Mouse (Mus musculus): ENCODE measurements around the gene 0610030E20Rik.

0610030E20Rik gene

GRCm38 (mm10) chr6:72347166-72347941 lies at the start of gene 0610030E20Rik:
TSS of gene 0610030E20Rik (plus strand) at chr6:72347317.
- peak; percentile 83 for DNase-seq

- no peak for DNase-seq
Observed at GRCm38 (mm10) chr6:72297825-72298224, 49.3 kb upstream of the 0610030E20Rik start.

- no peak for DNase-seq
Observed at GRCm38 (mm10) chr6:72302349-72302925, 44.7 kb upstream of the 0610030E20Rik start.

- DNase-seq: no peak
Observed at GRCm38 (mm10) chr6:72303510-72303909, 43.6 kb upstream of the 0610030E20Rik start.

GRCm38 (mm10) chr6:72312198-72312597 lies 34.9 kb upstream of the 0610030E20Rik start:
- DNase-seq: no peak

- no peak for DNase-seq
Observed at GRCm38 (mm10) chr6:72313124-72313867, 33.8 kb upstream of the 0610030E20Rik start.

- DNase-seq: no peak
Observed at GRCm38 (mm10) chr6:72315384-72315783, 31.7 kb upstream of the 0610030E20Rik start.

- DNase-seq: no peak
Observed at GRCm38 (mm10) chr6:72316044-72316443, 31.1 kb upstream of the 0610030E20Rik start.

- no peak for DNase-seq
Observed at GRCm38 (mm10) chr6:72318440-72318839, 28.7 kb upstream of the 0610030E20Rik start.

GRCm38 (mm10) chr6:72319019-72319418 lies 28.1 kb upstream of the 0610030E20Rik start:
- no peak for DNase-seq

- no peak for DNase-seq
Observed at GRCm38 (mm10) chr6:72322936-72323335, 24.2 kb upstream of the 0610030E20Rik start.

- DNase-seq: no peak
Observed at GRCm38 (mm10) chr6:72323786-72324508, 23.2 kb upstream of the 0610030E20Rik start.

GRCm38 (mm10) chr6:72326274-72326673 lies 20.8 kb upstream of the 0610030E20Rik start:
- no peak for DNase-seq

GRCm38 (mm10) chr6:72329019-72329418 lies 18.1 kb upstream of the 0610030E20Rik start:
- DNase-seq: no peak

- DNase-seq: no peak
Observed at GRCm38 (mm10) chr6:72330133-72330532, 17.0 kb upstream of the 0610030E20Rik start.

GRCm38 (mm10) chr6:72333111-72333510 lies 14.0 kb upstream of the 0610030E20Rik start:
- no peak for DNase-seq

- DNase-seq: no peak
Observed at GRCm38 (mm10) chr6:72340481-72340880, 6.6 kb upstream of the 0610030E20Rik start.

GRCm38 (mm10) chr6:72344396-72345073 lies 2.6 kb upstream of the 0610030E20Rik start:
- no peak for DNase-seq

- peak; percentile 93 for DNase-seq
Observed at GRCm38 (mm10) chr6:72345074-72345567, 2.0 kb upstream of the 0610030E20Rik start, which contains the start of gene Usp39. TSS of gene Usp39 (minus strand) at chr6:72345184.

- DNase-seq: no peak
Observed at GRCm38 (mm10) chr6:72345633-72346032, 1.5 kb upstream of the 0610030E20Rik start.

- peak; percentile 25 for DNase-seq
Observed at GRCm38 (mm10) chr6:72346261-72346660, 856 bp upstream of the 0610030E20Rik start.

- DNase-seq: peak; percentile 25
Observed at GRCm38 (mm10) chr6:72348411-72348810, 1.3 kb downstream of the 0610030E20Rik start.

Measured in cerebellum, adult 11-12 months (tissue).